ENCODE assay signal across 22 mouse cellular contexts in the genomic region with DNA sequence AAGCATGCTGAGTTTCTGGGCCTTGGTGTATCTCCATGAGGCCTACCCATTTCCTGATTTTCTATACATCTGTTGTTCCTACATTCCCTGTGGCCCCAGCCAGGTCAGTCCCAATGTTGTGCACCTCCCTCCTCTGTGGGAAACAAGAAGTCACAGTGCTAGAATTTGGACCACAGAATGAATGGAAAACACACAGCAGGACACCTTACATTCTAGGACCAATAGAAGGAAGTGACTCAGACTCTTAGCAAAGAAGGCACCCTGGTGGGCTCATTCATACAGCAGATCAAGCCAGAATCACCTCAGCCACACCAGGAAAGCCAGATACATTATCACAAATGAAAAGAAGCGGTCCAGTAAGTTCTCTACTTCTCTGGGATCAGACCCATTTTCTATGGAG.
"Had no signal": no experiment of that assay in that cellular context is flagged by ENCODE, and none has a peak within 500 bp of the region (broad histone marks: within the 10 kb centered on the region; RNA-seq: fewer than 3 reads in every experiment).

No protein-coding gene starts in this region.

- H3K27ac ChIP-seq: layer of hippocampus, adult 2 months; left cerebral cortex, adult 2 months; limb, embryonic 12.5 days; limb, embryonic 15.5 days; liver, embryonic 14.5 days; macrophage; midbrain, embryonic 12.5 days; neural tube, embryonic 13.5 days had no signal

- H3K9me3 ChIP-seq: limb, embryonic 12.5 days; limb, embryonic 15.5 days; neural tube, embryonic 13.5 days had no signal

- DNase-seq: kidney, adult 18-20 months; kidney, adult 9 months; kidney, postnatal 14 days; layer of hippocampus, postnatal 36 days; liver, postnatal 0 days; lung, embryonic 14.5 days; retina, postnatal 1 day; right cerebral cortex, postnatal 25 days; spleen, adult 18-20 months; thymus, adult 18-20 months had no signal

- H3K4me3 ChIP-seq: layer of hippocampus, adult 2 months; left cerebral cortex, adult 2 months; limb, embryonic 12.5 days; limb, embryonic 15.5 days; midbrain, embryonic 12.5 days; myocyte; neural tube, embryonic 13.5 days had no signal

- ATAC-seq: liver, postnatal 0 days; lung, postnatal 0 days; midbrain, embryonic 16.5 days had no signal

- H3K4me2 ChIP-seq: limb, embryonic 12.5 days; limb, embryonic 15.5 days; liver, embryonic 11.5 days; lung, embryonic 14.5 days; midbrain, embryonic 12.5 days; neural tube, embryonic 13.5 days had no signal

- H3K36me3 ChIP-seq: limb, embryonic 12.5 days; limb, embryonic 15.5 days; midbrain, embryonic 12.5 days; neural tube, embryonic 13.5 days had no signal

- H3K9ac ChIP-seq: limb, embryonic 12.5 days; limb, embryonic 15.5 days; liver, embryonic 14.5 days; liver, postnatal 0 days; lung, embryonic 14.5 days; midbrain, embryonic 12.5 days; neural tube, embryonic 13.5 days had no signal

- H3K4me1 ChIP-seq: limb, embryonic 12.5 days; limb, embryonic 15.5 days; midbrain, embryonic 12.5 days; neural tube, embryonic 13.5 days had no signal

- H3K27me3 ChIP-seq: limb, embryonic 12.5 days; limb, embryonic 15.5 days; midbrain, embryonic 12.5 days; neural tube, embryonic 13.5 days had no signal
